19 mouse cellular contexts compared by ENCODE assay signal in the genomic region with DNA sequence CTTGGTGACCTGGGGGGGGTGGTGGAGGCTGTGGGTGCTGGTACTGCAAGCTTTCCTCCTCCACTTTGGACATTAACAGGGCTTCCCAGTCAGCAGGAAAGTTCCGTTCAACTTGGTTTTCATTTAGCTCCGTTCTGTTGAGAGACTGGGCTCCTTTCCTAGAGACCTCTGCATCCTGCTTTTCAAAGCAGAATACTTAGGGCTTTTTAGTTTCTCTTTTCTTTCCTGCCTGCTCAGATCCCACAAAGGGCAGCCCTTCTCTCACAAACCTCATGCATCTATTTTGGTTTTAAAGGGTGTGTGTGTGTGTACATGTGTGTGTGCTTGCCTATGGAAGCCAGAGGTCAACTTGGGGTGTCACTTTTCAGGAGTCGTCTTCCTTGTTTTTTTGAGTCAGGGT. TPM values are rescaled to one million over a fixed set of nuclear protein-coding genes. Genes with fewer than 3 reads are reported as not detected.
A peak's percentile ranks its signal among the peaks of the same experiment; 100 is the strongest.
DNase-seq lines count a peak whose midpoint lies in the region; ATAC-seq and TF ChIP-seq lines count a peak whose summit lies in the region.
"Had no signal": no experiment of that assay in that cellular context is flagged by ENCODE, and none has a peak within 500 bp of the region (broad histone marks: within the 10 kb centered on the region; RNA-seq: fewer than 3 reads in every experiment).

No protein-coding gene starts in this region.

- TF ChIP-seq CTCF in lung, postnatal 0 days (IDR thresholded peaks at IDR 0.05), result no peak

- WGBS in intestine, embryonic 15.5 days, result 47% methylated on average over 3 of the region's 3 CpGs
- 61% methylated on average over 3 of the region's 3 CpGs for WGBS in intestine, embryonic 16.5 days
- 52% methylated on average over 3 of the region's 3 CpGs for WGBS in lung, postnatal 0 days
- 82% methylated on average over 3 of the region's 3 CpGs for WGBS in embryonic facial prominence, embryonic 12.5 days

- no peaks in the 10 kb centered on the region for H3K36me3 ChIP-seq in intestine, embryonic 15.5 days
- no peaks in the 10 kb centered on the region for H3K36me3 ChIP-seq in intestine, embryonic 16.5 days (ENCODE audit: control insufficient read depth, insufficient read depth, low read length)
- no peaks in the 10 kb centered on the region for H3K36me3 ChIP-seq in lung, postnatal 0 days (ENCODE audit: insufficient read depth, low read length)
- H3K36me3 ChIP-seq in embryonic facial prominence, embryonic 12.5 days, result no peaks in the 10 kb centered on the region
- H3K36me3 ChIP-seq: G1E; hindbrain, embryonic 15.5 days; limb, embryonic 13.5 days; liver, embryonic 15.5 days; midbrain, embryonic 15.5 days had no signal

- H3K27me3 ChIP-seq in intestine, embryonic 15.5 days (replicated peaks), result no peaks in the 10 kb centered on the region
- no peaks in the 10 kb centered on the region for H3K27me3 ChIP-seq in intestine, embryonic 16.5 days (replicated peaks; ENCODE audit: control insufficient read depth, insufficient read depth, low read length)
- H3K27me3 ChIP-seq in lung, postnatal 0 days (replicated peaks; ENCODE audit: insufficient read depth, low read length), result no peaks in the 10 kb centered on the region
- H3K27me3 ChIP-seq in embryonic facial prominence, embryonic 12.5 days, result no peaks in the 10 kb centered on the region
- H3K27me3 ChIP-seq: hindbrain, embryonic 15.5 days; limb, embryonic 13.5 days; liver, embryonic 15.5 days; midbrain, embryonic 15.5 days had no signal

- peak overlapping the region; percentile 15; the same call in 1 of the 2 replicates for H3K4me2 ChIP-seq in intestine, embryonic 15.5 days (replicated peaks)
- H3K4me2 ChIP-seq in intestine, embryonic 16.5 days (ENCODE audit: low read depth, low read length), result no peak overlapping the region
- peak overlapping the region; percentile 4; the same call in 1 of the 2 replicates for H3K4me2 ChIP-seq in lung, postnatal 0 days (replicated peaks; ENCODE audit: low read depth, low read length)
- no peak overlapping the region for H3K4me2 ChIP-seq in embryonic facial prominence, embryonic 12.5 days (replicated peaks)
- H3K4me2 ChIP-seq: hindbrain, embryonic 15.5 days; liver, embryonic 15.5 days; midbrain, embryonic 15.5 days had no signal

- H3K4me1 ChIP-seq in intestine, embryonic 15.5 days (replicated peaks), result peaks cover 15% of the 10 kb centered on the region
- H3K4me1 ChIP-seq in intestine, embryonic 16.5 days (ENCODE audit: control insufficient read depth, insufficient read depth, low read length), result peaks cover 14% of the 10 kb centered on the region
- no peaks in the 10 kb centered on the region for H3K4me1 ChIP-seq in lung, postnatal 0 days (ENCODE audit: insufficient read depth, low read depth, low read length)
- H3K4me1 ChIP-seq in embryonic facial prominence, embryonic 12.5 days, result peaks cover 18% of the 10 kb centered on the region
- H3K4me1 ChIP-seq: hindbrain, embryonic 15.5 days; liver, embryonic 15.5 days; midbrain, embryonic 15.5 days had no signal

- H3K9me3 ChIP-seq in intestine, embryonic 15.5 days, result no peaks in the 10 kb centered on the region
- no peaks in the 10 kb centered on the region for H3K9me3 ChIP-seq in intestine, embryonic 16.5 days (ENCODE audit: control insufficient read depth, low read length)
- no peaks in the 10 kb centered on the region for H3K9me3 ChIP-seq in lung, postnatal 0 days (ENCODE audit: low read length)
- H3K9me3 ChIP-seq in embryonic facial prominence, embryonic 12.5 days, result no peaks in the 10 kb centered on the region
- H3K9me3 ChIP-seq: hindbrain, embryonic 15.5 days; limb, embryonic 13.5 days; liver, embryonic 15.5 days; midbrain, embryonic 15.5 days had no signal

- TF ChIP-seq EP300 in lung, postnatal 0 days (IDR thresholded peaks at IDR 0.05), result no peak

- H3K27ac ChIP-seq in intestine, embryonic 15.5 days, result no peak overlapping the region
- H3K27ac ChIP-seq in intestine, embryonic 16.5 days (ENCODE audit: low read length), result no peak overlapping the region
- no peak overlapping the region for H3K27ac ChIP-seq in lung, postnatal 0 days (ENCODE audit: low read length)
- H3K27ac ChIP-seq in embryonic facial prominence, embryonic 12.5 days, result 0 out of 2 replicates have a peak overlapping the region, but pooled peaks have one; percentile 17
- H3K27ac ChIP-seq: gastrocnemius, adult 2 months; hindbrain, embryonic 15.5 days; left cerebral cortex, adult 2 months; limb, embryonic 13.5 days; liver, embryonic 15.5 days; midbrain, embryonic 15.5 days had no signal

- no peak for DNase-seq in lung, postnatal 0 days (ENCODE audit: low spot score)
- DNase-seq in lung, adult 18-20 months, result no peak
- DNase-seq in naive thymus-derived CD4-positive, alpha-beta T cell, adult 2 months (ENCODE audit: low read depth), result peak; percentile 9
- no peak for DNase-seq in spleen, postnatal 36 days (ENCODE audit: low spot score in 2 of 2)
- DNase-seq in frontal cortex, postnatal 10 days (ENCODE audit: low spot score in 2 of 2), result no peak
- DNase-seq: cerebellum, postnatal 14 days; gastrocnemius, adult 2 months; heart, postnatal 36 days; right cerebral cortex, adult 18-20 months had no signal

- H3K9ac ChIP-seq in intestine, embryonic 15.5 days, result no peak overlapping the region
- H3K9ac ChIP-seq in intestine, embryonic 16.5 days (ENCODE audit: low read depth, low read length), result no peak overlapping the region
- H3K9ac ChIP-seq in lung, postnatal 0 days (replicated peaks; ENCODE audit: low read depth), result no peak overlapping the region
- H3K9ac ChIP-seq in embryonic facial prominence, embryonic 12.5 days, result no peak overlapping the region
- H3K9ac ChIP-seq: hindbrain, embryonic 15.5 days; limb, embryonic 13.5 days; liver, embryonic 15.5 days; midbrain, embryonic 15.5 days had no signal

- no peak for ATAC-seq in intestine, embryonic 15.5 days
- no peak for ATAC-seq in intestine, embryonic 16.5 days
- ATAC-seq in lung, postnatal 0 days, result no peak
- no peak for ATAC-seq in embryonic facial prominence, embryonic 12.5 days (ENCODE audit: insufficient number of reproducible peaks, insufficient read depth, low FRiP score, low TSS enrichment)
- ATAC-seq: forebrain, embryonic 16.5 days; midbrain, embryonic 15.5 days had no signal

- H3K4me3 ChIP-seq in intestine, embryonic 15.5 days (replicated peaks), result no peak overlapping the region
- H3K4me3 ChIP-seq in intestine, embryonic 16.5 days (ENCODE audit: low read length), result no peak overlapping the region
- no peak overlapping the region for H3K4me3 ChIP-seq in lung, postnatal 0 days (ENCODE audit: low read depth, low read length)
- H3K4me3 ChIP-seq in embryonic facial prominence, embryonic 12.5 days, result no peak overlapping the region
- H3K4me3 ChIP-seq: hindbrain, embryonic 15.5 days; left cerebral cortex, adult 2 months; limb, embryonic 13.5 days; liver, embryonic 15.5 days; midbrain, embryonic 15.5 days had no signal

RNA-seq across cellular contexts. Expression of a gene that starts 31.3 kb away (rescaled TPM):
- 12.0 and 14.3 TPM in 2 replicates for polyA plus RNA-seq in intestine, embryonic 15.5 days (2015; fragmentation: Nextera tagmentation; extraction: Ambion mirVana)
- polyA plus RNA-seq in intestine, embryonic 16.5 days (2015; fragmentation: Nextera tagmentation; extraction: Ambion mirVana), result 7.9 and 8.7 TPM in 2 replicates
- 2.5 and 2.6 TPM in 2 replicates for polyA plus RNA-seq in lung, postnatal 0 days (2015; fragmentation: Nextera tagmentation; extraction: Ambion mirVana)
- 40.6 and 42.5 TPM in 2 replicates for polyA plus RNA-seq in embryonic facial prominence, embryonic 12.5 days (2016; fragmentation: Nextera tagmentation; extraction: Ambion mirVana)
- polyA plus RNA-seq: G1E had no signal

Comparison
In these comparisons a context has a peak if more than half of its experiments do, and no peak if none do; other contexts are left out.
1. H3K4me2 ChIP-seq: peak in intestine, embryonic 15.5 days (single experiment) and lung, postnatal 0 days (single experiment); none in intestine, embryonic 16.5 days (single experiment) and embryonic facial prominence, embryonic 12.5 days (single experiment).